Mouse (Mus musculus): ENCODE measurements around the gene Gm21987.

DNA sequence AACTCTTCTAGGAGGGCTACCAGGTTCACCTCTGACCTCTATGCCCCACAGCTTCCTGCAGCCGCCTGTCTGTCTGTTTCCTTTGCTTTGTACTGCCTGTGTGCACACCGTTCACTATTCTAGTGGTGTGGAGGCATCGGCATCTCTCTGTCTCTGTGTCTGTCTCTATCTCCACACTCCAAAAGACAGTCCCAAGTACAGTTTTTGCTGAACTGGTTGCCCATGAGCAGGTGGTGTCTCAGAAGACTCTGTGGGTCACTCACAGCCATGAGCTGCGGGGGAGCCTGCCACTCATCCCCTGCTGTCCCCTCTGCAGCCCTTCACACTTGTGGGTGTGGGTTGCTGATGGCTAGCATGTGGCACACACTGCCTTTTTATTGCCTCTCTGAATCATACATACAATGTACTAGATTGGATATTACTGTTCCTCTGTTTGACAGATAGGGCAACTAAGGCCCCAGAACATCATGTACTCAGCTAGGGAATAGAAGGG is 23.2 kb downstream of the Gm21987 start:
- TF ChIP-seq KAT2A (conservative IDR thresholded peaks at IDR 0.05; ENCODE audit: low read depth, low read length) (no peak), JUND (IDR thresholded peaks at IDR 0.05; ENCODE audit: low read depth, low read length) (no peak), POLR2A (IDR thresholded peaks at IDR 0.05; ENCODE audit: control insufficient read depth in 1 of 2, insufficient read depth in 1 of 2, low read depth in 1 of 2, low read length in 2 of 2, poor library complexity in 1 of 2) (no peak), CTCF (IDR thresholded peaks at IDR 0.05 in 2 of 3, conservative IDR thresholded peaks at IDR 0.05 in 1 of 3; ENCODE audit: control insufficient read depth in 1 of 3, insufficient read depth in 1 of 3, low read depth in 2 of 3, low read length in 3 of 3, poor library complexity in 1 of 3, severe bottlenecking in 1 of 3) (no peak), USF1 (IDR thresholded peaks at IDR 0.05; ENCODE audit: low read depth, low read length) (no peak), HCFC1 (IDR thresholded peaks at IDR 0.05; ENCODE audit: low read depth, low read length) (no peak)

Data from MEL (cell line).